Mouse (Mus musculus): Measurements from ENCODE around the gene Atp5s. TPM values are rescaled to one million over a fixed set of nuclear protein-coding genes. Genes with fewer than 3 reads are reported as not detected.
A peak's percentile ranks its signal among the peaks of the same experiment; 100 is the strongest.

Gene Atp5s
- polyA plus RNA-seq, 1 experiment from 2014 or later, result 35.8 TPM

DNA sequence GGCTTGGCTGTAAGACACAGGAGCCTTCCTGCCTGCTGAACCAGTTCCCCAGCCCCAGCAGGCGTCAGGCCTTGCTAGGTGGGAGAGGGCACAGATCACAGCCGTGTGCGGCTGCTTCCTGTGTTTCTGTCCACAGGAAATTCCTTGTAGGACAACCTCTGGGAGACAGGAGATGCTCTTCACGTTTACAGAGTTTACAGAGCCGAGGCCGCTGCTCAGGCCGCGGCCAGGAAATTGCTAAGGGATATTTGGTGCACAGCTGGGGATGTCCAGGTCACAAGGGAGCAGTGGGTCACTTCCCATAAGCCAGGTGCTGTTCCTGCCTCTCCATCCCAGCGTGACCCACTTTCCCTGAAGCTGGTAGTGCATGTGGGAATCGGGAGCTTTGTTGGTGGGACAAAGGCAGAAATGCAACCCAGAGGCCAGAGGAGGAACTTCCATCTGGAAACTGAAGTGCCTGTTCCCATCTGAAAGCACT is 27.2 kb downstream of the Atp5s start:
- 35% methylated on average over 10 of the region's 10 CpGs for WGBS (ENCODE audit: insufficient replicate concordance)
- Histone ChIP-seq H3K9ac (ENCODE audit: low read depth, low read length) (peak overlapping the region; percentile 28; the same call in 1 of the 2 replicates), H3K36me3 (ENCODE audit: control insufficient read depth, insufficient read depth, low read length) (no peaks in the 10 kb centered on the region), H3K27ac (ENCODE audit: low read depth, low read length) (0 out of 2 replicates have a peak overlapping the region, but pooled peaks have one; percentile 15), H3K4me2 (peak overlapping the region; percentile 19; the same call in 1 of the 2 replicates), H3K4me1 (ENCODE audit: control insufficient read depth, insufficient read depth, low read length) (peaks cover 8% of the 10 kb centered on the region), H3K9me3 (replicated peaks; ENCODE audit: control insufficient read depth, low read length) (no peaks in the 10 kb centered on the region), H3K4me3 (ENCODE audit: low read depth, low read length) (no peak overlapping the region), H3K27me3 (ENCODE audit: control insufficient read depth, insufficient read depth, low read length) (no peaks in the 10 kb centered on the region)
- ATAC-seq (replicated peaks; ENCODE audit: insufficient number of reproducible peaks, low FRiP score, low TSS enrichment), result no peak

DNA sequence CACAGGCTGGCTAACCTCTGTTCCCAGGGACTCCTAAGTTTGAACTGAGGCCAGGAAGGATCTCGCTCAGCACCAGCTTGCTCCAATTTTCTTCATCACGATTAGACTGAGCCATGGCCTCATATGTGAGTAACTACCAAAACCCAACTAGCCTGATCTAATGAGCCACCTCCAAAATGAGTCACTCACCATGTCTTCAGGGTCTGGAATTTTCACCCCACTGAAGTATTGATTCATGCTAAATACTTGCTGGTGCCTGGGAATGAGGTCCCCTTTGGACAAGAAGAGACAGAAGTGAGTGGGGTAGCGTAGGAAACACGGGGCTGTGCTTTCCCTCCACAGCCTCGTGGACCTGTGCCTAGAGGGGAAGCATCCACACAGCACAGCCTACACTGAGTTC is 29.2 kb downstream of the Atp5s start:
- H3K27me3 ChIP-seq (ENCODE audit: control insufficient read depth, insufficient read depth, low read length), result no peaks in the 10 kb centered on the region
- peaks cover 17% of the 10 kb centered on the region for H3K4me1 ChIP-seq (ENCODE audit: control insufficient read depth, insufficient read depth, low read length)
- H3K4me3 ChIP-seq (ENCODE audit: low read depth, low read length), result no peak overlapping the region
- WGBS (ENCODE audit: insufficient replicate concordance), result 76% methylated on average over 5 of the region's 5 CpGs
- no peaks in the 10 kb centered on the region for H3K9me3 ChIP-seq (replicated peaks; ENCODE audit: control insufficient read depth, low read length)
- no peak overlapping the region for H3K9ac ChIP-seq (ENCODE audit: low read depth, low read length)
- no peak overlapping the region for H3K27ac ChIP-seq (ENCODE audit: low read depth, low read length)
- no peak overlapping the region for H3K4me2 ChIP-seq
- ATAC-seq (replicated peaks; ENCODE audit: insufficient number of reproducible peaks, low FRiP score, low TSS enrichment), result no peak
- H3K36me3 ChIP-seq (ENCODE audit: control insufficient read depth, insufficient read depth, low read length), result no peaks in the 10 kb centered on the region

GRCm38 (mm10) chr12:69756015-69756414 is 31.3 kb downstream of the Atp5s start:
- Histone ChIP-seq H3K36me3 (ENCODE audit: control insufficient read depth, insufficient read depth, low read length) (no peaks in the 10 kb centered on the region), H3K27ac (ENCODE audit: low read depth, low read length) (no peak overlapping the region), H3K4me1 (ENCODE audit: control insufficient read depth, insufficient read depth, low read length) (peaks cover 23% of the 10 kb centered on the region), H3K9me3 (replicated peaks; ENCODE audit: control insufficient read depth, low read length) (no peaks in the 10 kb centered on the region), H3K9ac (ENCODE audit: low read depth, low read length) (no peak overlapping the region), H3K27me3 (ENCODE audit: control insufficient read depth, insufficient read depth, low read length) (no peaks in the 10 kb centered on the region), H3K4me2 (no peak overlapping the region), H3K4me3 (ENCODE audit: low read depth, low read length) (no peak overlapping the region)
- no peak for ATAC-seq (replicated peaks; ENCODE audit: insufficient number of reproducible peaks, low FRiP score, low TSS enrichment)
- WGBS (ENCODE audit: insufficient replicate concordance), result 70% methylated on average over 5 of the region's 5 CpGs

DNA sequence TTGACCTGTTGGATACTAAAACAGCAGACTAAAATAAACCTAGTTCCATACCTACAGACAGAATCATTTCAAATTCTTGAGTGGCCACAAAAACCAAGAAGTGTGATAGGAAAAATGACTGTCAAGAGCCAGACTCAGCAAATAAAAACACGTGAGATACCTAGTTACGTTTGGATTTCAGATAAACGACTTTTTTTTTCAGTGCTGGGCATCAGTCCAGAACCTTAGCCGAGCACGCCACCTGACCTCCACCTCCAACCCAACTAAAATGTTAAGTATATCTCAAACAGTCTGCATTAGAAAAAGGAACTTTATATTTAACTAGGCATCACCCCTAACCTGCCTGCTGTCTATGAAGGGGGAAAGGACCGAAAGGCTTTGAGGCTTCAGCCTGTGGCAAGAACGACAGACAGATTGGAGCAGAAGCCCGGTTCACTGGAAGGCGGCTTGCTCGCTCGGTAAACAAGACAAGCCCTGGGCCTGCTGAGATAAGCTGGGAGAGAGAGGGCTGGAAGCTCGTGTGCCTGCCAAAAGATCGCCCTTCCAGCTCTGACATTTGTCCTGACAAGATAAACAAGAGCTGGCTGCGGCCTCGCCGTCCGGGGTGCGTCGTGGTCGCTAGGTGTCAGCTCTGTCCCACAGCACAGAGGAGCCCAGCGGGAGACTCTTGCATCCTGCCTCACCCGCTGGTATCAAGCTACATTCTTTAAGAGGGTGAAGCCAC is 32.8 kb downstream of the Atp5s start:
- peak overlapping the region; percentile 60 for H3K9ac ChIP-seq (ENCODE audit: low read depth, low read length)
- H3K27ac ChIP-seq (ENCODE audit: low read depth, low read length), result peak overlapping the region; percentile 96
- H3K4me2 ChIP-seq, result peak overlapping the region; percentile 84
- peaks cover 14% of the 10 kb centered on the region for H3K4me1 ChIP-seq (ENCODE audit: control insufficient read depth, insufficient read depth, low read length)
- WGBS (ENCODE audit: insufficient replicate concordance), result 2% methylated on average over 22 of the region's 22 CpGs
- no peaks in the 10 kb centered on the region for H3K36me3 ChIP-seq (ENCODE audit: control insufficient read depth, insufficient read depth, low read length)
- peak; percentile 88 for ATAC-seq (replicated peaks; ENCODE audit: insufficient number of reproducible peaks, low FRiP score, low TSS enrichment)
- H3K9me3 ChIP-seq (replicated peaks; ENCODE audit: control insufficient read depth, low read length), result no peaks in the 10 kb centered on the region
- peak overlapping the region; percentile 38 for H3K4me3 ChIP-seq (ENCODE audit: low read depth, low read length)
- no peaks in the 10 kb centered on the region for H3K27me3 ChIP-seq (ENCODE audit: control insufficient read depth, insufficient read depth, low read length)

DNA sequence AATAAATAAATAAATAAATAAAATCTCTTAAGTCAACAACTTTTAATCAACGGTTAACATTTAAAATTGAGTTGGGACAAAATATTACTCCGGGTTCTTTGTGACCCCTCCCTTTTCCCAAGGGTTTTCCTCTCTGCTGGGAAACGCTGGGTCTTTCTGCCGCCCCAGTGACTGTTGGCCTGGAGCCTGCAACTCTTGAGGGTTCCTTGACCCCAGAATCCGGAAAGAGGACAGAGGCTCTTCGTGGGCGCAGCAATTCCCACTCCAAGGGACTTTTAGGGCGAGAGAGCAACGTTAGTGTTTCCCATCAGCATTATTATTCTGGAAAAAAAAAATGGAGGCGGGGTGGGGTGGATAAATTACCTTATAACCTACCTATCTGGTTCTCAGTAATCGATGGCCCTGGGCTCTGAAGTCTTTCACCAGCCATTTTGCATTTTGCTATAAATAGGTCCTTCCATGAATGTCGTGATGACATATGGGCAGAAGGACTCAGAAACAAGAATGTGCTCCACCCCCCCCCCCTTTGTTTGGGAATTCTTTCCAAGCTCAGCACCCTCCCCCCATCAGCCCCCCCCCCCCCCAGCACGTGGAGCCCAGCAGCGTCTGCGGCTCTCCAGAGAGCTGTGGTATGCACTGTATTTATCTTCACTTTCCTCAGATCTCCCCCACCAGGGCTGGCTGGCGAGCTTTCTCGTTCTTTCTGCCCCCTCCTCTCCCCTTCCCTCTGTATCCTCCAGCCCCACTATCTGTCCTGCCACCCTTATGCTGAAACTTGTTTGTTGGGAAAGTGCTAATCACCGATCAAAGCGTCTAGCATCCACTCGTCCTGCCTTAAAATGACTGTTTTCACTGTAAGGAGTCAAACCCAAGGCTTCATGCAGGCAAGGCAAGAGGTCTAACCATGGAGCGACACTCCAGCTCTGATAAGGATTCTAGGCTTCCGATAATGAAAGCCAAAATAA is 33.8 kb downstream of the Atp5s start:
- WGBS (ENCODE audit: insufficient replicate concordance), result 2% methylated on average over 22 of the region's 22 CpGs
- H3K4me2 ChIP-seq, result peak overlapping the region; percentile 84
- H3K4me3 ChIP-seq (ENCODE audit: low read depth, low read length), result peak overlapping the region; percentile 38
- peak; percentile 54 for ATAC-seq (replicated peaks; ENCODE audit: insufficient number of reproducible peaks, low FRiP score, low TSS enrichment)
- H3K27me3 ChIP-seq (ENCODE audit: control insufficient read depth, insufficient read depth, low read length), result no peaks in the 10 kb centered on the region
- peaks cover 14% of the 10 kb centered on the region for H3K4me1 ChIP-seq (ENCODE audit: control insufficient read depth, insufficient read depth, low read length)
- H3K27ac ChIP-seq (ENCODE audit: low read depth, low read length), result peak overlapping the region; percentile 96
- H3K36me3 ChIP-seq (ENCODE audit: control insufficient read depth, insufficient read depth, low read length), result no peaks in the 10 kb centered on the region
- H3K9me3 ChIP-seq (replicated peaks; ENCODE audit: control insufficient read depth, low read length), result no peaks in the 10 kb centered on the region
- H3K9ac ChIP-seq (ENCODE audit: low read depth, low read length), result peak overlapping the region; percentile 76

- WGBS (ENCODE audit: insufficient replicate concordance), result 12% methylated on average over 7 of the region's 7 CpGs
- peak overlapping the region; percentile 76; the same call in 1 of the 2 replicates for H3K9ac ChIP-seq (ENCODE audit: low read depth, low read length)
Measured at GRCm38 (mm10) chr12:69759267-69759885, 34.6 kb downstream of the Atp5s start.

GRCm38 (mm10) chr12:69760014-69760413 is 35.3 kb downstream of the Atp5s start:
- 55% methylated on average over 6 of the region's 6 CpGs for WGBS (ENCODE audit: insufficient replicate concordance)
- ATAC-seq (replicated peaks; ENCODE audit: insufficient number of reproducible peaks, low FRiP score, low TSS enrichment), result no peak
- Histone ChIP-seq H3K9ac (ENCODE audit: low read depth, low read length) (no peak overlapping the region), H3K9me3 (replicated peaks; ENCODE audit: control insufficient read depth, low read length) (no peaks in the 10 kb centered on the region), H3K36me3 (ENCODE audit: control insufficient read depth, insufficient read depth, low read length) (no peaks in the 10 kb centered on the region), H3K27me3 (ENCODE audit: control insufficient read depth, insufficient read depth, low read length) (no peaks in the 10 kb centered on the region), H3K4me1 (ENCODE audit: control insufficient read depth, insufficient read depth, low read length) (peaks cover 14% of the 10 kb centered on the region), H3K4me3 (ENCODE audit: low read depth, low read length) (no peak overlapping the region), H3K27ac (ENCODE audit: low read depth, low read length) (peak overlapping the region; percentile 78), H3K4me2 (no peak overlapping the region)

More at GRCm38 (mm10) chr12:69759267-69759885, 34.6 kb downstream of the Atp5s start:
- peak; percentile 72 for ATAC-seq (replicated peaks; ENCODE audit: insufficient number of reproducible peaks, low FRiP score, low TSS enrichment)
- Histone ChIP-seq H3K36me3 (ENCODE audit: control insufficient read depth, insufficient read depth, low read length) (no peaks in the 10 kb centered on the region), H3K27me3 (ENCODE audit: control insufficient read depth, insufficient read depth, low read length) (no peaks in the 10 kb centered on the region), H3K4me2 (peak overlapping the region; percentile 84), H3K4me3 (ENCODE audit: low read depth, low read length) (peak overlapping the region; percentile 38; the same call in 1 of the 2 replicates), H3K9me3 (replicated peaks; ENCODE audit: control insufficient read depth, low read length) (no peaks in the 10 kb centered on the region), H3K4me1 (ENCODE audit: control insufficient read depth, insufficient read depth, low read length) (peaks cover 14% of the 10 kb centered on the region), H3K27ac (ENCODE audit: low read depth, low read length) (peak overlapping the region; percentile 96)

- no peak for ATAC-seq (replicated peaks; ENCODE audit: insufficient number of reproducible peaks, low FRiP score, low TSS enrichment)
- Histone ChIP-seq H3K4me3 (ENCODE audit: low read depth, low read length) (no peak overlapping the region), H3K9me3 (replicated peaks; ENCODE audit: control insufficient read depth, low read length) (no peaks in the 10 kb centered on the region), H3K27ac (ENCODE audit: low read depth, low read length) (no peak overlapping the region; the same call in 1 of the 2 replicates), H3K36me3 (ENCODE audit: control insufficient read depth, insufficient read depth, low read length) (no peaks in the 10 kb centered on the region), H3K9ac (ENCODE audit: low read depth, low read length) (no peak overlapping the region), H3K4me2 (no peak overlapping the region), H3K27me3 (ENCODE audit: control insufficient read depth, insufficient read depth, low read length) (no peaks in the 10 kb centered on the region), H3K4me1 (ENCODE audit: control insufficient read depth, insufficient read depth, low read length) (peaks cover 14% of the 10 kb centered on the region)
- 92% methylated on average over 20 of the region's 20 CpGs for WGBS (ENCODE audit: insufficient replicate concordance)
Measured at GRCm38 (mm10) chr12:69760743-69761406, 36.1 kb downstream of the Atp5s start.
